Mouse (Mus musculus) kidney, adult 2 months (tissue): Measurements from ENCODE around the gene Hmga2.

Experiments used
- CTCF ChIP-seq: fragments of 200-500 bp; conservative IDR thresholded peaks from 2 replicates; pipeline ENCODE4 v1.5.1; 2011; ENCODE audit warnings: low read depth, mild to moderate bottlenecking, control low read depth, low read length, moderate library complexity, mixed read lengths; ENCODE audit not compliant: insufficient read depth, insufficient read length
- POLR2A ChIP-seq: fragments of 200-500 bp; IDR thresholded peaks from one replicate; pipeline ENCODE4 v1.6.1; 2011; ENCODE audit warnings: low read depth, low read length, control low read depth

GRCm38 (mm10) chr10:120388966-120389365 is 87.3 kb downstream of the Hmga2 start:
- TF ChIP-seq CTCF (no peak), POLR2A (no peak)
